Mouse (Mus musculus): ENCODE results near the gene Tuba1b.
"Not testable (repeated sequence)": the region's sequence is repeated elsewhere in the genome, so short reads cannot be mapped to it uniquely, and the experiment has no call there.

Tuba1b gene

DNA sequence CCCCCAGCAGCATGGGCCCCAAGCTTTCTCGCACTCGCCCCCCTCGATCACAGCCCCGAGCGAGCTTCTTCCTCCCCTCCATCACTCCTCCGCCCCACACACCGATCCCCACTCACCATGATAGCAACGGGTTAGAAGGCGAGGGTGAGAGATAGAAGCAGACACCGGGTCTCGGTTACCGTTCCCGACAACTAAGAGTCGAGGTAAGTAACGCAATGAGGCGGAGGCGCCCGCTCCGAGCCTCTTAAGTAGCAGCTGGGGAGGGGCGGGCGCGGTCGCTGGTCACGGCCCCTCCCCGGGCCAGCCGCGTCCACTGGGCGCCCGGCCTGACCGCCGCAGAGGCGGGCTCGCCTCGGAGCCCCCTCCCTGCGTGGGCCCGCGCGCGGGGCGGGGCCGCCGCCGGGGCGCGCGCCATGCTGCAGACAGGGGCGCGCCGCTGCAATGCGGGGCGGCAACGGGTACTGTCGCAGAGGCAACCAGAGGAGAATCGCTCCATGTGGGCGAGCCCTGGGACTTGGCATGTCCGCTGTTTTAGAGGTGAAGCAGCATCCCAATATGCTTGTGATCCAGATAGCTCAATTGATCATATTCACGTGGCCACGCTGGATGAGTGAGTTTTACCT is at the start of gene Tuba1b:
Tuba1b (minus strand) TSS at position 349 of the 623 bp plus-strand sequence.
- DNase-seq: peak; percentile 92 to 93

DNA sequence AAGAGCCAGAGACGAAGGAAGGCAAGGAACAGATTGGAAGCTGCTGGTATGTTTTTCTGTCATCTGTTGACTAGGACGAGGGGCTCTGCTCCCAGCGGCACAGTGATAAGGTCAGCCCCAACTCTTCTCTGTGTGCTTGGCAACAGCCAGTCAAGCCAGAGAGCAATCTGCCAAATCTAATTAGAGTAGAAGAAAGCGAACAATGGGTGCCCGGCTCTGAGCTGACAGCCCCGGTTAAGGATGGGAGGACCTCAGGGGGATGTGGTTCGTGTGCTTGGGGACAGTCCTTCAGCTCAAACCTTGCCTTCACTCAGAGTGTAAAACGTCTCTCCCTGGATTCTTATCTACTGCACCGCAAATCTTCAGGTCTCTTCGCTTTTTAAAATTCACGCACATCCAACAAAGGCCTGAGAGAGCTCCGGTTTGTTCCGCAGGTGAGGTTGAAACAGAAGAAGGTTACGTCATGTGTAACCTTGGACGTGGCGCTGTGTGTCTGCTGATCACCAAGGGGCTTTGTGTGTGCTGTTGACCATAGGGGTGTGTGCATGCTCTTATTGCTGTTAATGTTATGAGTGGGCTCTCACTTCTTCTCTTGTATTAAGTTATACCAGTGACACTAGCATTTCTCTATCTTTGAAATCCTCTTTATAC is 49.2 kb upstream of the Tuba1b start:
- DNase-seq: no peak

DNA sequence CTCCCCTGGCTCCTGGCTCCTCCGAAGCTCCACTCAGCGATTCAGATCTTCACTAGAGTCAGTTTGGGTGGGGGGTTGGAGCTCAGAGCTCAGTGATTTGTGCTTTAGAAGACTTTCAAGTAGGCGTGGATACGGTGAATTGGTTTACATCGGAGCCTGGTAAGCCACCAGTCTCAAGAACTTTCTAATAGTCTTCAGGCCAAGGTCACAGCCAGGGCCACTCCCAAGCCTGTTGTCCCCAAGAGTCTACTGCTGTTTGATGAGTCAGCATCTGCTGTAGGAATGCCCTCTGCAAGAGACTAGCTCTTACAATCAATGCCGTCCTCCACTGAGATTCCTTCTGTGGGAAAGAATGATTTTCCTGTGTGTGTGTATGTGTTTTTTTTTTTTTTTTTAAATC is 47.7 kb upstream of the Tuba1b start:
- no peak for DNase-seq

DNA sequence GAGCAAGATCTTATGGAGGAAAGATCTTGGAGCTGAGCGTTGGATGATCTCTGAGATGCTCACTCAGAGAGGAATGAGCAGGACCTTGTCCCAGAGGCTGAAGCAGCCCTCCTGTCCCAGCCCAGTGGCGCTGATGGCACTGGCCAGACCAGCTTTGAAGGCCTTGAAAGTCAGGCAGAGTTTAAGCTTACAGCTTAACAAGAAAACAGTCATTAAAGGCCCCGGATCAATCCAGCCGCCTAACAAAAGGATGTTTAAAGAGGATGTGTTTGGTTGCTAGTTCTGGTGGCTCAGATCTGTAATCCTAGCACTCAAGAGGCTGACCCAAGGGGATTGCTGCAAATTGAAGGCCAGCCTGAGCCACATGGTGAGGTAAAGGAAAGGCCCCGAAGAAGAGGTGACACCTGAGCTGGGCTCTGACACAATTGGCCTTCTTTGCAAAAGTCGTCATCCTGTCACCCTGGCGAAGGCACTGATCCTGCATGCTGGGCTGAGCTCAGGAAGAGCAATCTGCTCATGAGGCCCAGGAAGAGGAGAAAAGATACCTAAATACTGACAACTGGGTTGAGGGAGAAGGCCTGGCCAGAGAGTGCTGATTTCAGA is 45.7 kb upstream of the Tuba1b start:
- DNase-seq: no peak

DNA sequence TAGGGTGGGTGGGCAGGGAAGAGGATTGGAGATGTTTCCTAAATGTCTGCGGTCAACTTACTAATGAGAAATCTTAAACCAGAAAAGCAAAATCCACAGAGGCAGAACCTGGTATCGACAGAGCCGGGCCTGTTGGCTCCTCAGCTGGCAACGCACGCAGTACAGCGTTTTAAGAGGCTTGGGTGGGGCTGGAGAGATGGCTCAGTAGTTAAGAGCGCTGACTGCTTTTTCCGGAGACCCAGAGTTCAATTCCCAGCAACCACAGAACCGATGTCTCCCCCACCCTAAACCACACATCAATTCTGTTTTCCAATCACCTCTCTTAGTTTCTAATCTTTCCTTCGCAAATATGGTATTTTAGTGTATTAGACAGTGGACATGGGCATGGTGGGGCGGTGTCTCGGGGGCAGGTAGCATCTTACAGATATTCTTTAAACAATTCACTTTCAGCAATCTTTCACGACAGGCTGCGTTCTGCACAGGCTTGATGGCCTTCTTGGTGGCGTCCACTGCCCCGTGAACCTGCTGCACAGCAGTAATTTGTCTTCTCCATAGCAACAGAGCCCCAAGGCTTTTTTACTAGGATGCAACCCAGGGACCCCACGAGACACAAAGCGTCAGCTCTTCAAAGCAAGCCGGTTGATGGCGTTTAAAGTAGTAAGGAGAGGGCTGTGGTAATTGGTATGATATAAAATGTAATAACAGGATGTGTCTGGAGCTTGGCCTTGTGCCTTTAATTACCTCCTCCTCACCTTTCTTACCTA is 44.2 kb upstream of the Tuba1b start:
- no peak for DNase-seq

DNA sequence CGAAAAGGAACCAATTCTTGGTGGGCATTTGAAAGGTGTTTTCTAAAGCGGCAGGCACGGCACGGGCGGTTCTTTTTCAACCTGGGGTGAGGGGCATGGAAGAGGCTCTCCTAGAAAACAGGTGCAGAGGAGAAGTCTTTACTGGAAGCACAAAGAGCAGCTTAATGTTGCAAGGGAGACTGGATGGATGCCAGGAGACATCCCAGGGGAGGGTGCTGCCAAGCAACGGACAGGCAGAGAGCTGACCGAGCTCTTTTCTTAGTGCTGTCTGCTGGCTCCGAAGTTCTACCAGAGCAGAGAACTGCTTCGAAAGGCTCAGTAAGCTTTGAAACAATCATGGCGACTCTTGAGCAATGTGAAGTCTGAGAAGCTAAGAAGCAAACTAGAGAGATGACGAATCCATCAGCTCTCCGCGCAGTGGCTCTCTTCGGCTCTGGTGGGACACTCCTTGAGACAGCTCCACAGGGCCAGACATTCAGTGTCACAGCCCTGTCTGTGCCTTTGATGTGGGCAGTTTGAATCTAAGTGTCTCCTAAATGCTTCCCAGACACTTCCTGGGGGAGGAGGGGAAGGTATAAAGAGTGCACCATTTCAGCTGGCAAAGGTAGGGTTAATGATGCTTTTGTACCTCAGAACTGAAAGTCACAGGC is 43.5 kb upstream of the Tuba1b start:
- peak; percentile 68 to 80 for DNase-seq

DNA sequence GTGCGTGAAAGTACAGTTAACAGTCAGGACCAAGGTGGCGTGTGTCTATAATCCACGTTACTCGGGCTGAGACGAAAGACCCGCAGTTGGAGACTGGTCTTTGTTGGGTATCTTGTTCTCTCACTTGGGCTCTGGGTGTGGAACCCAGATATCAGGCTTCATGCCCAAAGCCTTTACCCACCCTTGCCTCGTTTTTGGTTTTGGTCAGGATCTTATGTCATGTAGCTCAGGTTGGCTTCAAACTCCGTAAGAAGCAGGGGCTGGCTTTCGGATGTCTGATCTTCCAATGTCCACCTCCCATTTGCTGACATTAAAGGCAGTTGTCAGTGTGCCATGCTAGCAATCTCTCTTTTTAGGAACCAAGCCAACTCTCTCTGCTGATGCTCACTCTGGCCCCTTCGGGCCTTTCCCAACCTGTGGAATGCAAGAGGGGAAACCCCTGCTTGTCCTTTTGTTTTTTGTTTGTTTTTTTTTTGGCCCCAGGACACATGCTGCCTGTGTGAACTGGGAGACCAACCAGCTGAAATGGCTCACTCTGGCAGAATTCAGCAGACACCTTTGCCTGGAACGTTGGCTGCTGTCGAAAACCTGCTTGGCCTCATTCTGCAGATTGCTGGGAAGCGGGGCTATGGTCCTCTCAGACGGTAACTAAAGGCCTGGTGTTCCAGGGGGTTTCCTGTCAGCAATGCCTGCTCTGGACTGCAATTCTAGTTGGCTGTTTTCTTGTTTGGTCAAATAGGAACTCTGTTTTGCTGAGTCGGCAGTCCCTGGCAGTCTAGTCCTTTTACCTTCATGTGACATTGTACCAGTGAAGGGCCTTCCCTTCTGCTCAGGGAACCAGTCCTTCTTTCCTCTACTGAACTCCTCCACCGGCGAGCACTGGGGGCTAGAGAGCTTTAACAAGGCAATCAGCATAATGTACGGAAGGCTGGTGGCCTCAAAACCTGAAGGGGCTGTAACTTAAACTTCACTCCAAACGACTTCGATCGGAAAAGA is 42.7 kb upstream of the Tuba1b start:
- DNase-seq: no peak

DNA sequence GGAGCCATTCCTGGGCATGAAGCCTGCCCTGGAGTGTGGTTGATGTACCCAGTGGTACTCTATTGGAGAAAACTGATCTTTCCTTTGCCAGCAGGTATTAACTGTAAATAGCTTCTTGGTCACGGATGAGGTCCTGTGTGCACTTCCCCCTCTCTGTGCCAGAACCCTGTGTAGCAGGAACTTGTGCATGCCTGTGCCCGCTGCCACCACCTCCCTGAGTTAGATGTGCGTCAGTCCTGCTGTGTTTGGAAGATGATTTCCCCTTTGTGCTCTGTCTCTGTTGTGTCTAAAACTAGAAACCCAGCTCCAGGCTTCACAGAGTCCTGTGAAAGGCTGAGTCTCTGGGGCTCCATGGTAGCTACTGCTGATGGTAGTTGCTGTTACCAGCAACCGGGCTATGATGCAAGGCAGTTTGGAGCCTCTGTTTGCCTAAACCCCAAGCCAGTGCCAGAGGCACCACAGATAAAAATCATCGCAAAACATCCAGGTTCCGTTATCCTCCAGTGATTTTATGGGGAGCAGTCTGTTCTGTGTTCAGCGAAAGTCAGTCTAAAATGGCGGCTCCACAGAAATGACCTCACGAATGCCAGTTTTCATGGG is 38.8 kb upstream of the Tuba1b start:
- DNase-seq: no peak

DNA sequence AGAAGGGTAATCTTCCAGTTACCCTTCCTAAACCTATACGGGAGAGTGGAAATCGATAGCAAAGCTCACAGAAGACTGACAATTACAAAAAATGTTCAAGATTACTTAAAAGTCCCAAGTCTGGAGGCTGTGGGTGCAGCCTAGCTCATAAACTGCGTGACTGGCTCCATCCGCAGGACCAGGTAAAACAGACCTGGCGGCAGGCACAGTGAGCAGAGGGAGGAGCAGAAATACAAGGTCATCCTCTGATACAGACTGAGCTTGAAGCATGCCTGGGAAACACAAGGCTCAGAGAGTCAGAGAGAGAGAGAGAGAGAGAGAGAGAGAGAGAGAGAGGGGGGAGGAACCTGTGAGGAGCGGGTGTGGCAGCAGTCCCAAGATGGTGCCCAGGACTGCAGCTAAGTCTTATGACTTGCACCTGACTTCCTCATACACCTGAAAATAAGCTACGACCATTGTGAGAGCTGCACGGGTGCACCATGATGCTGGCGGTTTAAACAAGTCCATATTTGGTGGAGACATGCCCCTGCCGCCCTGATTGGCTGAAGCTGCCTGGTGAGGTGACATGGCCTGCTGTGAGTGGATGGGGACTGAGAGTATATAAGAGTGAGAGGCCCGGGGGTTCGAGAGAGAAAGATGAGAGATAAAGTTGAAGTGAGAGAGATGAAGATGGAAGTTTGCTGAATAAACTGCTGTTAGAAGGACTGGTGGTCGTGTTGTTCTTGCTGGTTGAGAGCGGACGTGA is 37.4 kb upstream of the Tuba1b start:
- DNase-seq: not testable (repeated sequence)

DNA sequence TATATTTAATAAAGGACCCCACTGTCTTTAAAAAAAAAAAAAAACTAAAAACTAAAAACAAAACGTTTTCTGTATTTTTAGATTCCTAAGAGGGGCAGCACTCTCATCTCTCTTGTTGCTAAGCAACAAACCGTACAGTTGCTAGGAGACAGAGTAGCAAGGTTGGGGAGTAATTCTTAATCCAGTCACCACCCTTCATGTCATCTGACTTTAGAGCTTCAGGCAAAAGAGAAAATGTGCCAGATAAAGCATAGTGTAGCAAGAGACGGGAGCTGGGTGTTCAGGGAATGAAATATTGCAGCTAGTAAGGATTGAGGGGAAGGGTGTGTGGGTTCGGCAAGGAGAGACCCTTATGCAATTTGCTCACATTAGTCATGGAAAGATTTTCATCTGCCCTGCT is 36.7 kb upstream of the Tuba1b start:
- no peak for DNase-seq

DNA sequence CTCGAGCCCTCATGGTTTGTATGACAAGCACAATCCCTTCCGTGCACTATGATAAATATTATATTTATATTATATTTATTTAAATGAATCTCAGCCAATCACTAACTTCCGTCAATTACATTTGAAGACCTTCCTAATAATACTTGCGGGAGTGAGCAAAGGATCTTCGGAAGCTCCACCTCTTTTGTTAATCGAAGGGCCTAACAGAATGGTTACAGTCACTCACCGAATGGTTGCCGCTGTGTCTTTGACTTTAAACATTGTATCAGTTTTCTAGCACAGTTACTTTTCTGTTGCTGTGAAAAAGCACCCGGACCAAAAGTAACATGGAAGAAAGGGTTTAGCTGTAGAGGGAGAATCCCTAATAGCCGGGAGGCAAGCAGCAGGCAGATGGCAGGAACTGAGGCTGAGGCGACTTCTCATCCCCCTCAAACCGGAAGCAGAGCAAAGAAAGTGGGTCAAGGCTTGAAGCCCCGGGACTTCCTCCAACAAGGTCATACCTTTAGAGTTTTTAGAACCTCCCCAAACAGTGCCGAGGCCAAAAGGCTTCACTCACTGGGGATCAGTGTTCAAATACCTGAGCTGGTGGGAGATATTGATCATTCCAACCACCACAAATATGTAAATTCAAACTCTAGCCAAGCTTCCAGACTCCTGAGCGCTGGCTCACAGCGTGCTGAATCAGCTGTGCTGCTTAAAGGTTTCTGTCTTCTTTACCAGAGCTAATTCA is 35.2 kb upstream of the Tuba1b start:
- no peak for DNase-seq

DNA sequence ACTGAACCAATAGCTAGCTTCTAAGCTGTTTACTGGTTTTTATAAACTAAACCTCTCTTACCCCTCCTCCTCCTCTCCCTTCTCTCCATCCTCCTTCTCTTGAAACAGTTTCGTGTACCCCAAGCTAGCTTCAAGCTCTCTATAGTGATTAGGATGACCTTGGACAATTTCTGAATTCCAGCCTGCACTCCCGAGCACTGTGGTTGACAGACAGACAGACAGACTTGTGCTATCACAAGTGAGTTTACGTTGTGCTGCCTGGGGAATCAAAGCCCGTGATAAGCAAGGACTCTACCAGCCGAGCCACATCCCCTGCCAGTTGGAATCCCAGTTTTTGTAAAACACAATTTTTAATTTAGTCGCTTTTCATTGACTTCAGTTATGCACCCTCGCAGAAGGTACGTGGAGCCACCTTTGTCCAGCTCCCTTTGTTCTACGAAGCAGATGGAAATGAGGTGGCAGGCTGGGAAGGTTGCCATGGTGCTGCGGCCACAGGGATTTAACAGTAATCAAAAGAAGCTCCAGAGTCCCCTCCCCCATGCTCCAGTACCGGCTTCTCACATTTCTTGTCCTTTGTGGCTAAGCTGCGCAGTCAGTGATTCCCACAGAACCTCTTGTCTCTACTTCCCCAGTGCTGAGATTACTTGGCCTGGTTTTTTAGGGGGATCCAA is 34.5 kb upstream of the Tuba1b start:
- DNase-seq: peak; percentile 33 to 68

DNA sequence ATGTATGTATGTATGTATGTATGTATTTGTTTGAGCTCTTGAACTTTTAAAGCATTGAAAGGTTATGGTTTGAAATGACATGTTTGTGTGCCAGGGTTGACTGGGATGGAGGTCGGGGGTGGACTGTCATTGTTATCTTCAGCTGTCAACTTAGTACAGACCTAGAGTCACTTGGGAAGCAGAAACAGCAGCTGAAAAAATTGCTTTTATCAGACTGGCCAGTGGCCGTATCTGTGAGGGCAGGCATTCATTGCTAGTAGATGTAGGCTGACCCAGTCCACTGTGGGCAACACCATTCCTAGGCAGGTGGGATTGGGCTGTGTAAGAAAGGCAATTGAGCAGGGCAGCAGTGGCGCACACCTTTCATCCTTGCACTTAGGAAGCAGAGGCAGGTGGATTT is 25.2 kb upstream of the Tuba1b start:
- no peak for DNase-seq

DNA sequence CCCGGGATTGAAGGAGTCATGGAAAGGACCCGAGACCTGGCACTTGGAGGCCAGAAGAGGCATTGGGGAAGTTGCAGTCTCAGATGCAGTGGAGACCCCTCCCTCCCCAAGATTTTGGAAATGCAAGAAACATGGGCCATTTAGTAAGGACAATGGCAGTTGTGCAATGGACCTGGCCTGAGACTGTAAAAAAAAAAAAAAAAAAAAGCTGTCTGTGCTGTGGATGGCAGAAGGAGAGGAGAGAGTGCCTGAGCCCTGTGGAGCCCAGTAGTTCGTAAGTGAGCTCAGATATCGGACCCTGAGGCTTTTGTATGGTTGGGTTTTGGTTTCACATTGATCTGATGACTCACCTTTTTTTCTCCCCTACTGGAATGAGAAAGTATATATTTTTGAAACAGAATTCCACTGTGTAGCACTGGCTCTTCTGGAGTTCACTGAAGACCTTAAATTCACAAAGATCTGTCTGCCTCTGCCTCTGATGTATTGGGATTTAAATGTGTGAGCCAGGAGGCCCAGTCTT is 24.6 kb upstream of the Tuba1b start:
- DNase-seq: no peak

DNA sequence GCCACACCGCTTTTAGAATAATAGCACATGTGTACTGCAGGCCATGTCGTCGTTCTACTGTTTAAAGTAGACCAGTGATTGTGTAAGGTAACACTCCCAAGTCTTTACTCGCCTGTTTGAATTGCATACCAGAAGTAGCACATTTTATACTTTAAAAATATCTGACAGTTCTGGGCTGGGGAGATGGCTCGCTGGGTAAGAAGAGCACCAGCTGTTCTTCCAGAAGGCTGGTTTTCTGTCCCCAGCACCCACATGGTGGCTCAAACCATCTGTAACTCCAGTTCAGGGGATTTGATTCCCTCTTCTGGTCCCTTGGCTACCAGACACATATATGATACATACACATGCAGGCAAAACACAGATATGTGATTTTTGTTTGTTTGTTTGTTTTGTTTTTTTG is 23.1 kb upstream of the Tuba1b start:
- no peak for DNase-seq

DNA sequence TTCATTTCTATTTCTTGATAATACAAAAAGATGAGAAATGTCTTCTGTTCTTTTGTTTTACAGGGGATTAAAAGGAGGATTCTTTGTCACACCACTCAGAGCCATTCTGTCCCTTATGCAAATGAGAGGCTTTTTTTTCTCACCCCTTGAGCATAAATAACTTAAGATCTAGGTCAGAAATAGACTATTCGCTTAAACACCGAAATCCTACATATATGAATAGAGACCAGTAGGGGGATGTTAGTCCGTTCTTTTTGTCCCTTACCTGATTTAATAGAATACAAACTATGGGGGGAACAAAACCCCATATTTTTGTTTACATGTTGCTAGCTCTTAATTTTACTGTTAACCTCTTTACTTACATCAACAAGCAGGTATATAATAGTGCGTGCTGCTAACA is 21.6 kb upstream of the Tuba1b start:
- no peak for DNase-seq

DNA sequence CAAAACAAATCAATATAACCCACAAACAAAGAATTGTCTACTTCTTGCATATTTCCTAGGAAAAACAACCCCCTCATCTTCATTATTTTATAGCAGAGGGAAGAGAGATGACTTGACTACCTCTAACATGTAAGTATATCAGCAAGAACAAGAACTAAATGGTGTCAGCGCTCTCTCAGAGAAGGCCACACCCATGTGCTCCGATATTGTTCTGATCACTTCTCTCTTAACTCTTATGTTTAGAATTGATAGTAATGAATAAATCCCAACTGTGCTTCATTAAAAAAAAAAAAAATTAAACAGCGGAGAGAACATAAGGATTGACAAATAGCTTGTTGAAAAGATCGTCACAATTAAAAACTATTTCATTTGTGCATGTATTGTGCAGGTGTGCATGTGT is 21.0 kb upstream of the Tuba1b start:
- no peak for DNase-seq

DNA sequence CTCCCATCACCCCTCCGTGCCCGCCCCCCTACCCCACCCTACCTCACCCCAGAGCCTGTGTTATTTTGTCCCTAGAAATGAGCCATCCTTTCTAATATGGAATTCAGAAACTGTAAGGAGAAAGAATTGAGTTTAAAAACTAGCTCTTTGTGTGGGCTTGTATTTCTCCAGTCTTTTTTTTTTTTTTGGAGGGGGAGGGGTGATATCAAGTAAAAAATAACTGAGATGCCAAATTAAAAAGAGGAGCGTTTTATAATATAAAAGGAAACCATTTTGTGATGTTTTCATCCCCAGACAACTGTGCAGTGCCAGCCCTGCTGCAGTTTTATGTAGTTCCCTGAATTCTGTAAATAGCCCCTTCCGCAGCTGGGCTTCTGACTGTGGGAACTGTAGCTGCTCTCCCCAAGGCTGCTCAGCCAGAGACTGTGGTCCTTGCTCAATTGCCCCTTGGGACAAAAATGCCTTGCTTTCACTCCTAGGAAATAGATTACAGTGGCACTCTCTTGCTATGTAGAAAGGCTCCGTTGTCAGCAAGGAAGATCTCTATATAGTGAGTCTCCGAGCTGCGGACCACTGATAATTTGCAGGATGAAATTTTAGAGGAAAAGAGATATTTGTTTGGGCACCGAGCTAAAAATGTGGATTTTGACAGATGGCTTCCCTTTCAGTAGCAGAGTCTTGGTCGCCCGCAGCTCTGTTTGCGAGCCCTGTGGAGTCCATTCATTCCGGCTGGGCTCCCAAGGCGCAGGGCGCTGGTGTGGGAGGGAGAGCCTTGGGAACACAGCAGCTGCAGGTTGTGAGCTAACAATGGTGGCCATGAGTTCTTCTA is 20.3 kb upstream of the Tuba1b start:
- no peak for DNase-seq

Measured in lung, adult 18-20 months (tissue).